Mouse (Mus musculus): ENCODE data around the gene Hmgb1. TPM values are rescaled to one million over a fixed set of nuclear protein-coding genes. Genes with fewer than 3 reads are reported as not detected.

The Hmgb1 gene
- polyA plus RNA-seq, 2 experiments = 577 to 1,456 TPM

GRCm38 (mm10) chr5:149211041-149211440, 26.8 kb upstream of the Hmgb1 start:
- ATAC-seq (ENCODE audit: low FRiP score, low read depth) (no peak), DNase-seq (ENCODE audit: low spot score) (no peak)
- H3K36me3 ChIP-seq (ENCODE audit: control insufficient read depth, insufficient read depth, low read length) = peaks cover 88% of the 10 kb centered on the region
- H3K4me3 ChIP-seq (replicated peaks; ENCODE audit: low read length) = no peak overlapping the region
- no peak overlapping the region for H3K27ac ChIP-seq (replicated peaks; ENCODE audit: low read depth, low read length)
- H3K9me3 ChIP-seq (ENCODE audit: control insufficient read depth, low read length) = no peaks in the 10 kb centered on the region
- no peak overlapping the region for H3K4me2 ChIP-seq (replicated peaks; ENCODE audit: low read depth, low read length, severe bottlenecking)
- H3K9ac ChIP-seq (ENCODE audit: low read depth, low read length, severe bottlenecking) = no peak overlapping the region
- TF ChIP-seq POLR2A (IDR thresholded peaks at IDR 0.05; ENCODE audit: borderline replicate concordance, extremely low read depth, insufficient read depth, insufficient read length) = no peak
- no peaks in the 10 kb centered on the region for H3K27me3 ChIP-seq (ENCODE audit: control insufficient read depth, insufficient read depth, low read length)
- H3K4me1 ChIP-seq (ENCODE audit: control insufficient read depth, insufficient read depth, low read length) = no peaks in the 10 kb centered on the region
- 96% methylated on average over 4 of the region's 4 CpGs for WGBS

DNA sequence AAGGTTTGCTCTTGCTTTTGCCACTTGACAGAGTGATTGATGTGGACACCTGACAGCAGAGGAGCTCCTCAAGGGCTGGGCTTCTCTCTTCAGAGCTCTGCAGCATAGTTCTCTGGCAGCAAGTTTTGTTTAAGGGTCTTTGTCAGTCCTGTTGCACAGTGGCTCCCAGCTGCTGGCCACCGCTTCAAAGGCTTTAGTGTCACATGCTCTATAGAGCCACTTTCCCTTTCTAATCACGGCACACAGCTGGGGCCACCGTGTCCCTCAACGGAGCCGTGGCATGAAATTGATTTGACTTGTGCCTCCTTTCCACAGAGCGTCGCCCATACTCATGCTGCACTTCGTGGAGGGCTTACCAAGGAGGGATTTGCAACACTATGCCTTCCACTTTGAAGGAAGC, 25.0 kb upstream of the Hmgb1 start:
- peak; percentile 33 for DNase-seq (ENCODE audit: low spot score)
- H3K9ac ChIP-seq (ENCODE audit: low read depth, low read length, severe bottlenecking) = no peak overlapping the region
- H3K4me3 ChIP-seq (replicated peaks; ENCODE audit: low read length) = no peak overlapping the region
- no peak for TF ChIP-seq POLR2A (IDR thresholded peaks at IDR 0.05; ENCODE audit: borderline replicate concordance, extremely low read depth, insufficient read depth, insufficient read length)
- peaks cover 84% of the 10 kb centered on the region for H3K36me3 ChIP-seq (ENCODE audit: control insufficient read depth, insufficient read depth, low read length)
- H3K27me3 ChIP-seq (ENCODE audit: control insufficient read depth, insufficient read depth, low read length) = no peaks in the 10 kb centered on the region
- H3K4me1 ChIP-seq (ENCODE audit: control insufficient read depth, insufficient read depth, low read length) = no peaks in the 10 kb centered on the region
- peak; percentile 83 for ATAC-seq (ENCODE audit: low FRiP score, low read depth)
- H3K9me3 ChIP-seq (ENCODE audit: control insufficient read depth, low read length) = no peaks in the 10 kb centered on the region
- no peak overlapping the region for H3K4me2 ChIP-seq (replicated peaks; ENCODE audit: low read depth, low read length, severe bottlenecking)
- 85% methylated on average over 8 of the region's 8 CpGs for WGBS
- no peak overlapping the region for H3K27ac ChIP-seq (replicated peaks; ENCODE audit: low read depth, low read length)

DNA sequence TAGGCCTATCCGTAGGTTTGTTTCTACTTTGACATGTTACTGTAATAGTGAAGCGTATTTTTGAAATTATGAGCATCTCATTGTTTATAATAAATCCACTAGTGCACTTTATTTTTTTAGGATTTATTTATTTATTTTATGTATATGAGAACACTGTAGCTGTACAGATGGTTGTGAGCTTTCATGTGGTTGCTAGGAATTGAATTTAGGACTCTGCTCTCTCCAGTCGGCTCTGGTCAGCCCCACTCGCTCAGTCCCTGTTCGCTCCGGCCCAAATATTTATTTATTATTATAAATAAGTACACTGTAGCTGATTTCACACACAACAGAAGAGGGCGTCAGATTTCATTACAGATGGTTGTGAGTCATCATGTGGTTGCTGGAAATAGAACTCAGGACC, 24.5 kb upstream of the Hmgb1 start:
- Histone ChIP-seq H3K4me2 (replicated peaks; ENCODE audit: low read depth, low read length, severe bottlenecking) (no peak overlapping the region), H3K36me3 (ENCODE audit: control insufficient read depth, insufficient read depth, low read length) (peaks cover 84% of the 10 kb centered on the region), H3K27me3 (ENCODE audit: control insufficient read depth, insufficient read depth, low read length) (no peaks in the 10 kb centered on the region), H3K4me1 (ENCODE audit: control insufficient read depth, insufficient read depth, low read length) (no peaks in the 10 kb centered on the region), H3K9ac (ENCODE audit: low read depth, low read length, severe bottlenecking) (no peak overlapping the region), H3K4me3 (replicated peaks; ENCODE audit: low read length) (no peak overlapping the region), H3K9me3 (ENCODE audit: control insufficient read depth, low read length) (no peaks in the 10 kb centered on the region), H3K27ac (replicated peaks; ENCODE audit: low read depth, low read length) (no peak overlapping the region)
- no peak for TF ChIP-seq POLR2A (IDR thresholded peaks at IDR 0.05; ENCODE audit: borderline replicate concordance, extremely low read depth, insufficient read depth, insufficient read length)
- WGBS = 85% methylated on average over 7 of the region's 7 CpGs
- ATAC-seq (ENCODE audit: low FRiP score, low read depth) (no peak), DNase-seq (ENCODE audit: low spot score) (no peak)

- Histone ChIP-seq H3K4me2 (replicated peaks; ENCODE audit: low read depth, low read length, severe bottlenecking) (no peak overlapping the region), H3K36me3 (ENCODE audit: control insufficient read depth, insufficient read depth, low read length) (peaks cover 83% of the 10 kb centered on the region), H3K9ac (ENCODE audit: low read depth, low read length, severe bottlenecking) (no peak overlapping the region), H3K4me3 (replicated peaks; ENCODE audit: low read length) (no peak overlapping the region), H3K9me3 (ENCODE audit: control insufficient read depth, low read length) (no peaks in the 10 kb centered on the region), H3K27ac (replicated peaks; ENCODE audit: low read depth, low read length) (no peak overlapping the region), H3K4me1 (ENCODE audit: control insufficient read depth, insufficient read depth, low read length) (no peaks in the 10 kb centered on the region), H3K27me3 (ENCODE audit: control insufficient read depth, insufficient read depth, low read length) (no peaks in the 10 kb centered on the region)
- no peak for TF ChIP-seq POLR2A (IDR thresholded peaks at IDR 0.05; ENCODE audit: borderline replicate concordance, extremely low read depth, insufficient read depth, insufficient read length)
- DNase-seq (ENCODE audit: low spot score) (no peak), ATAC-seq (ENCODE audit: low FRiP score, low read depth) (no peak)
- 78% methylated on average over 6 of the region's 6 CpGs for WGBS
Measured at GRCm38 (mm10) chr5:149207661-149208060, 23.4 kb upstream of the Hmgb1 start.

GRCm38 (mm10) chr5:149206286-149206685, 22.0 kb upstream of the Hmgb1 start:
- ATAC-seq (ENCODE audit: low FRiP score, low read depth) = no peak
- WGBS = 72% methylated on average over 5 of the region's 5 CpGs
- no peak for TF ChIP-seq POLR2A (IDR thresholded peaks at IDR 0.05; ENCODE audit: borderline replicate concordance, extremely low read depth, insufficient read depth, insufficient read length)
- H3K36me3 ChIP-seq (ENCODE audit: control insufficient read depth, insufficient read depth, low read length) = peaks cover 83% of the 10 kb centered on the region
- no peak for DNase-seq (ENCODE audit: low spot score)
- no peak overlapping the region for H3K4me3 ChIP-seq (replicated peaks; ENCODE audit: low read length)
- H3K27ac ChIP-seq (replicated peaks; ENCODE audit: low read depth, low read length) = no peak overlapping the region
- H3K4me1 ChIP-seq (ENCODE audit: control insufficient read depth, insufficient read depth, low read length) = no peaks in the 10 kb centered on the region
- no peak overlapping the region for H3K4me2 ChIP-seq (replicated peaks; ENCODE audit: low read depth, low read length, severe bottlenecking)
- H3K27me3 ChIP-seq (ENCODE audit: control insufficient read depth, insufficient read depth, low read length) = no peaks in the 10 kb centered on the region
- no peak overlapping the region for H3K9ac ChIP-seq (ENCODE audit: low read depth, low read length, severe bottlenecking)
- H3K9me3 ChIP-seq (ENCODE audit: control insufficient read depth, low read length) = no peaks in the 10 kb centered on the region

- Histone ChIP-seq H3K4me3 (replicated peaks; ENCODE audit: low read length) (no peak overlapping the region), H3K27me3 (ENCODE audit: control insufficient read depth, insufficient read depth, low read length) (no peaks in the 10 kb centered on the region), H3K9ac (ENCODE audit: low read depth, low read length, severe bottlenecking) (no peak overlapping the region), H3K4me2 (replicated peaks; ENCODE audit: low read depth, low read length, severe bottlenecking) (no peak overlapping the region), H3K36me3 (ENCODE audit: control insufficient read depth, insufficient read depth, low read length) (peaks cover 80% of the 10 kb centered on the region), H3K27ac (replicated peaks; ENCODE audit: low read depth, low read length) (no peak overlapping the region), H3K9me3 (ENCODE audit: control insufficient read depth, low read length) (no peaks in the 10 kb centered on the region), H3K4me1 (ENCODE audit: control insufficient read depth, insufficient read depth, low read length) (no peaks in the 10 kb centered on the region)
- no peak for DNase-seq (ENCODE audit: low spot score)
- ATAC-seq (ENCODE audit: low FRiP score, low read depth) = no peak
- TF ChIP-seq POLR2A (IDR thresholded peaks at IDR 0.05; ENCODE audit: borderline replicate concordance, extremely low read depth, insufficient read depth, insufficient read length) = no peak
- WGBS = 80% methylated on average over 8 of the region's 8 CpGs
Measured at GRCm38 (mm10) chr5:149205265-149205664, 21.0 kb upstream of the Hmgb1 start.

Measured in limb, embryonic 14.5 days (tissue).